Mouse (Mus musculus) hindbrain, embryonic 16.5 days (tissue): ENCODE measurements around the gene Dpp6. TPM values are rescaled to one million over a fixed set of nuclear protein-coding genes. Genes with fewer than 3 reads are reported as not detected.

ENCODE experiments used
- ATAC-seq: fragments of 200-750 bp; cut with Nextera tagmentation; 2 replicates; pipeline ENCODE4 v1.8.0; 2017; ENCODE audit warnings: moderate TSS enrichment, moderate library complexity
- H3K27ac ChIP-seq: fragments of 300-500 bp; sonication (generic); 2 replicates; pipeline ENCODE4 v1.5.1; 2014; ENCODE audit warnings: low read depth, mild to moderate bottlenecking, control low read depth, low read length, moderate library complexity
- H3K27me3 ChIP-seq: fragments of 300-500 bp; sonication (generic); replicated peaks from 2 replicates; pipeline ENCODE4 v1.6.1; 2014; ENCODE audit warnings: low read length; ENCODE audit not compliant: control insufficient read depth, insufficient read depth
- H3K36me3 ChIP-seq: fragments of 300-500 bp; sonication (generic); 2 replicates; pipeline ENCODE4 v1.6.1; 2014; ENCODE audit warnings: mild to moderate bottlenecking, low read length, moderate library complexity, mixed read lengths; ENCODE audit not compliant: control insufficient read depth, insufficient read depth
- H3K4me1 ChIP-seq: fragments of 300-500 bp; sonication (generic); 2 replicates; pipeline ENCODE4 v1.6.1; 2014; ENCODE audit warnings: low read depth, low read length; ENCODE audit not compliant: control insufficient read depth, insufficient read depth
- H3K4me2 ChIP-seq: fragments of 300-500 bp; sonication (generic); 2 replicates; pipeline ENCODE4 v1.6.1; 2014; ENCODE audit warnings: mild to moderate bottlenecking, low read length, control low read depth, moderate library complexity
- H3K4me3 ChIP-seq: fragments of 300-500 bp; sonication (generic); 2 replicates; pipeline ENCODE4 v1.5.1; 2014; ENCODE audit warnings: mild to moderate bottlenecking, low read length, control low read depth, moderate library complexity
- H3K9ac ChIP-seq: fragments of 300-500 bp; sonication (generic); 2 replicates; pipeline ENCODE4 v1.6.1; 2014; ENCODE audit warnings: low read depth, mild to moderate bottlenecking, control low read depth, low read length, moderate library complexity
- H3K9me3 ChIP-seq: fragments of 300-500 bp; sonication (generic); 2 replicates; pipeline ENCODE4 v1.6.1; 2014; ENCODE audit warnings: mild to moderate bottlenecking, low read length, moderate library complexity; ENCODE audit not compliant: control insufficient read depth
- WGBS: fragments of 180-500 bp; shearing (Covaris S2); extraction: QIAGEN DNeasy Blood & Tissue Kit; methylation state at CpG from one replicate; pipeline ENCODE4 v1.1.7; 2014; 5-methylcytosine and 5-hydroxymethylcytosine counted together
- polyA plus RNA-seq: library from polyadenylated mRNA; unstranded; fragments of >200 nt; fragmentation: Nextera tagmentation; extraction: Ambion mirVana; gene quantifications from 2 replicates; pipeline ENCODE4 v1.2.1, GENCODE M21; 2015

The Dpp6 gene
- polyA plus RNA-seq, 1 experiment from 2014 or later = 97.0 TPM

DNA sequence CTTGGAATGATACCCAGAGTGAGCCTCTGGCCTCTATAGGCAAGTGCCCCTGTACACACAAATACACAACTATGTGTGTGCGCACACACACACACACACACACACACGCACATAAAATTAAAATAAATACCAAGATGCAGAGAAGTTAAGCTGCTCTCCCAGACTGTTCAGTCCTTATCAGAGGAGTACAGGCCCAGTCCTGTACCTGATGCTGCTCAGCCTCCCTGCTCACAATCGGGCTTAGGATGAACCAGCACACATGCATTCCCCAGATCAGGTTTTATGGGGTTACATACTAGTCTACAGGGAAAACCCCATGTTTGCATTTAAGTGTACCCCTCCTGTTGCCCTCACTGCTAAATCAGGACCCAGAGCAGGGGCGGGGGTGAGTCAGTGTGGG lies 847.1 kb downstream of the Dpp6 start:
- Histone ChIP-seq H3K9ac (no peak overlapping the region), H3K9me3 (no peaks in the 10 kb centered on the region), H3K36me3 (peaks cover 7% of the 10 kb centered on the region), H3K27me3 (no peaks in the 10 kb centered on the region), H3K27ac (no peak overlapping the region), H3K4me3 (no peak overlapping the region), H3K4me2 (no peak overlapping the region), H3K4me1 (no peaks in the 10 kb centered on the region)
- ATAC-seq = no peak
- 93% methylated on average over 4 of the region's 4 CpGs for WGBS

DNA sequence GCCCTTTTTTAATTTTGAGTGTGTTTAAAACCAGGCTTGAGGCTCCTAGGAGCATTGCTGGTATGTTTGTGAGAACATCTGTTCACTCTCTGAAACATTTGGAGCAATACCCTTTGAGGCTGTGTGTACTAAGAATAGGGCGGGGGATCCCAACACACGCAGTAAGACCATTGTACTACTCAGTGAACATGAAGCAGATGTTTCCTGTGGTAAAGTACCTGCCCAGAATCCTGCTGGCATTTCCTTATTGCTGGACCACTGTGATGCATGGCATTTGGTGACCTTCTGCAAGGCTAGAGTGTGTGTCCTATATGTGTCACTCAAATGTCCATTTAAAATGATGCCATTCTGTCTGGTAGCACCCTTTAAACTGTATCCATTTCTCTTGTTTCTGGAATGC lies 854.5 kb downstream of the Dpp6 start:
- 78% methylated on average over 2 of the region's 2 CpGs for WGBS
- peaks cover 16% of the 10 kb centered on the region for H3K36me3 ChIP-seq

DNA sequence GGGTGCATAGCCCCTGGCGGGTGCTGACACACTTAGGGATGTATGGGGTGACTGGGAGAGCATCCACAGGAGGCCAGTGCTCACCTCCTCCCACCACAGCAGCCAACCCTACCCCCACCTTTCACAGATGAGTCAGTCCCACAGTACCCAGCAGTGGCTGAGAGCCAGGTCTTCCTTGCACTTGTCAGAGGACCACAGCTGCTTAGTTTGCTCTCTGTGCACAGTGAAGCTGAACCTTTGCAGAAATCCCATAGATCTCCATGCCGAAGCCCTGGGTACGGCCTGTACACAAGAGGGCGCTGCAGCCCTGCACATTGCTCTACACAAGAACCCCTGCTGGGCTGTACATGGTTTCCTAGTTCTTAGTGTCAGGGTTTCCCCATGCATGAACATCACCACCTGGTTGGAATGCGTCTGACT lies 860.3 kb downstream of the Dpp6 start:
- WGBS = 62% methylated on average over 5 of the region's 5 CpGs
- Histone ChIP-seq H3K9ac (no peak overlapping the region), H3K4me1 (no peaks in the 10 kb centered on the region), H3K27me3 (no peaks in the 10 kb centered on the region), H3K4me3 (no peak overlapping the region), H3K36me3 (peaks cover 13% of the 10 kb centered on the region), H3K4me2 (no peak overlapping the region), H3K27ac (no peak overlapping the region), H3K9me3 (no peaks in the 10 kb centered on the region)
- 0 out of 2 replicates have a peak, but pooled peaks have one; percentile 48 for ATAC-seq

More for the DNA sequence above, 854.5 kb downstream of the Dpp6 start:
- no peak overlapping the region for H3K9ac ChIP-seq
- ATAC-seq = no peak
- no peaks in the 10 kb centered on the region for H3K4me1 ChIP-seq
- H3K9me3 ChIP-seq = no peaks in the 10 kb centered on the region
- H3K4me3 ChIP-seq = no peak overlapping the region
- no peak overlapping the region for H3K4me2 ChIP-seq
- H3K27me3 ChIP-seq = no peaks in the 10 kb centered on the region
- no peak overlapping the region for H3K27ac ChIP-seq

DNA sequence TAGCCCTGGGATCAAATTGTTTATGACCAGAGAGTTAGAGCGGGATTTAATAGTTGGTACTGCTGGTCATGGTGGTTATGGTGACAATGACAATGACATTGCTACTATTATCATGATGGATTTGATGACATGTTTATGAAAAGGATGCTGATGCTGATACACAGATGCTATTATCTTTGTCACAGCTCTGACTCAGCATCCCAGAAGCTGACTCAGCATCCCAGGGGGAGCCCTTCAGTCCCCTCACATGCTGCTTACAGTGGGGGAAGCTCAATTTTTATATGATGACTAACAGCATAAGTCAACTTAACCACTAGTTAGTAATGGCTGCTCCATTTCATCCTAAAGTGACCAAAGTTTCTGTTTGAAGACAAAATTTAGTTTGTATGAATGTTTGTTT lies 862.1 kb downstream of the Dpp6 start:
- no peaks in the 10 kb centered on the region for H3K27me3 ChIP-seq
- WGBS = 85% methylated on average over 1 of the region's 1 CpGs
- H3K4me3 ChIP-seq = no peak overlapping the region
- no peak overlapping the region for H3K27ac ChIP-seq
- no peak for ATAC-seq
- H3K9ac ChIP-seq = no peak overlapping the region
- H3K9me3 ChIP-seq = no peaks in the 10 kb centered on the region
- no peak overlapping the region for H3K4me2 ChIP-seq
- peaks cover 1% of the 10 kb centered on the region; the same call in 1 of the 2 replicates for H3K36me3 ChIP-seq
- no peaks in the 10 kb centered on the region for H3K4me1 ChIP-seq

DNA sequence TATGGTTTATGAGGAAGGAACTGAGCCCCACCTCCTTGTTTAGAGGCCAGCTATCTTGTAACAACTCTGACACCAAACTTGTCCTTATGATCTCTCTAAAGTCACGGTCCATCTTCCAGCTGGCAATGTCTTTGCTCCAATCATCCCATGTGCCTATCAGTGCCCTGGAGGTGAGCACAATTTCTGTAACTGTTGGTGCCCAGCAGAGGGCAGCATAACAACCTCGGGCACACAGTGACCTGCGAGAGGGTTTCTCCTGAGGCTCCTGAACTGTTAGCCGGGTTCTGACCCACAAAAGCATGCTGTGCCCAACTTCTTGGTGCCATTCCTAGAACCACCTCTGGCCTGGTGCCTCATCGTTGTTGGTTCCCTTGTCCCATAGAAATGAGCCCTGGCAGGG lies 863.5 kb downstream of the Dpp6 start:
- H3K27ac ChIP-seq = no peak overlapping the region
- no peaks in the 10 kb centered on the region for H3K9me3 ChIP-seq
- WGBS = 45% methylated on average over 5 of the region's 5 CpGs
- H3K4me3 ChIP-seq = no peak overlapping the region
- no peaks in the 10 kb centered on the region for H3K4me1 ChIP-seq
- no peak for ATAC-seq
- H3K4me2 ChIP-seq = no peak overlapping the region
- H3K9ac ChIP-seq = no peak overlapping the region
- H3K27me3 ChIP-seq = no peaks in the 10 kb centered on the region
- H3K36me3 ChIP-seq = peaks cover 4% of the 10 kb centered on the region; the same call in 1 of the 2 replicates

DNA sequence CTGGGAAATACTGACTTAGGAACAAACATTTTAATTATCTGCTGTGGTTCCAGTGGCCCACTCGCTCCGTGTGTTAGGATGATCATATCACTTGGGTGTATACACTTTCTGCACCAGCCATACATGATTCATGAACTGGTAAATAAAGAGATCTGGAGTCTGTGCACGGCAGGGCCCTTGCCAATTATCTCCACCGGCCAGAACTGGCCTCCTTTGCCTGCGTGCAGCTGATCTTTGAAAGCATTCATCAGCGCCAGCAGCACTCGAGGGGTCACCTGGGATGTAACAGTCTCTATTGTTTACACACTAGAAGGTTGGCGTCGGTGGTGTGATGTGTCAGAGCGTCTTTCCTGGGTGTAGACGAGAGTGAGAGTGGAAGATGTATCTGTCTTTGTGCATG lies 868.2 kb downstream of the Dpp6 start:
- no peaks in the 10 kb centered on the region for H3K4me1 ChIP-seq
- no peak overlapping the region for H3K4me2 ChIP-seq
- no peak overlapping the region for H3K27ac ChIP-seq
- H3K36me3 ChIP-seq = peaks cover 7% of the 10 kb centered on the region; the same call in 1 of the 2 replicates
- WGBS = 37% methylated on average over 11 of the region's 11 CpGs
- 0 out of 2 replicates have a peak, but pooled peaks have one; percentile 38 for ATAC-seq
- H3K4me3 ChIP-seq = no peak overlapping the region
- no peaks in the 10 kb centered on the region for H3K27me3 ChIP-seq
- H3K9me3 ChIP-seq = no peaks in the 10 kb centered on the region
- H3K9ac ChIP-seq = no peak overlapping the region

DNA sequence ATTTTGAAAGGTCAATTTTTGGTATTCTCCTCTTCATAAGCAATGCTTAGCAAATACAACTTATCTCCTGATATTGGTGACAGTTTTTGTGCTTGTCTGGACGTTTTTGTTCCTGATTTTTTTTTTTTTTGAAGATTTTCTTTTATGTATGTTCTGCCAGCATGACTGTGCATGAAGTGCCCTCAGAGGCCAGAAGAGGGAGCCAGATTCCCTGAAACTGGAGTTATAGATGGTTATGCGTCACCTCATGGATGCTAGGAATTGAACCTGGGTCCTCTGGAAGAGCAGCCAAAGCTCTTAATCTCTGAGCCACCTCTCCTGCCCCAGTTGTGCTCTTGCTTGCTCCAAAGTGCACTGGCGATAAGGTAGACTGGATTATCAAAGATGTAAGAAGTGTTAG lies 868.9 kb downstream of the Dpp6 start:
- Histone ChIP-seq H3K4me1 (no peaks in the 10 kb centered on the region), H3K36me3 (peaks cover 7% of the 10 kb centered on the region; the same call in 1 of the 2 replicates), H3K9ac (no peak overlapping the region), H3K27me3 (no peaks in the 10 kb centered on the region), H3K27ac (no peak overlapping the region), H3K4me2 (no peak overlapping the region), H3K9me3 (no peaks in the 10 kb centered on the region), H3K4me3 (no peak overlapping the region)
- ATAC-seq = no peak
- 75% methylated on average over 3 of the region's 3 CpGs for WGBS

DNA sequence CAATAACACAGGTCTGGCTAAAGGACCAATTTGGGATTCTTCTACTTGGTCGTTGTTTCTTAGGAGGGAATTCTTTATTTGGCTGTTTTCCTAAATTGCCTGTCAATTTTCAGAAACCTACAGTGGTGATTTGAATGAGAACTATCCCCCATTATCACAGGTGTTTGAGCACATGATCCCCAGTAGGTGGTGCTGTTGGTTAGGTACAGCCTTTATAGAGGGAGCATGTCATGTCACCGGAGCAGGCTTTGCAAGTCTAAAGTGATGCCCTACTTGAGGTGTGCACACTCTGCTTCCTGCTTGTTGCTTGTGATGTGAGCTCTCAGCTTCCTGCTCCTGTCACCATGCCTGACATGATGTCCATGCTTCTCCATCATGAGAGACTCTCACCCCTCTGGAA lies 870.3 kb downstream of the Dpp6 start:
- no peak overlapping the region for H3K4me2 ChIP-seq

DNA sequence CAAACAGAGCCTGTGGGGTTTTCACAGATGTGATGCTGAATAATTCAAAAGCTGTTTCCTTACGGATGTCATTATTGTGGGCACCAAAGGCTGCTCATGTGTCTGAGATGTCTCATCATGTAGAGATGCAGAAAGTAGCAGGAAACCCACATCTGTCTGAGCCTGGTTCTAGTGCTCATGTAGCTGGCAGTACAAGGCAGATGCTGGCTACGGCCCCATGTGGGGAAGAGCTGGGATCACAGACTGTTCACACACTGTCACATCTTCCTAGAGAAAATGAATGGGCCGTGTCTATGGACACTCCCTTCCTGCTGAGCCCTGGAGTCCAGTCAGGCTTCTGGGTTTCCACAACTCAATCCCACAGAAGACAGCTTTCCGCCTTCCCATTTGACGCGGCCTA lies 885.5 kb downstream of the Dpp6 start:
- H3K36me3 ChIP-seq = no peaks in the 10 kb centered on the region; the same call in 1 of the 2 replicates
- WGBS = 66% methylated on average over 6 of the region's 6 CpGs
- H3K4me1 ChIP-seq = no peaks in the 10 kb centered on the region; the same call in 1 of the 2 replicates
- no peak overlapping the region for H3K27ac ChIP-seq
- no peaks in the 10 kb centered on the region for H3K9me3 ChIP-seq
- peak; percentile 41; the same call in 1 of the 2 replicates for ATAC-seq
- H3K4me3 ChIP-seq = no peak overlapping the region
- H3K27me3 ChIP-seq = no peaks in the 10 kb centered on the region
- no peak overlapping the region for H3K4me2 ChIP-seq
- no peak overlapping the region for H3K9ac ChIP-seq

More for the DNA sequence above, 870.3 kb downstream of the Dpp6 start:
- H3K9ac ChIP-seq = no peak overlapping the region
- no peak for ATAC-seq
- no peak overlapping the region for H3K27ac ChIP-seq
- H3K4me3 ChIP-seq = no peak overlapping the region
- no peaks in the 10 kb centered on the region for H3K4me1 ChIP-seq
- H3K9me3 ChIP-seq = no peaks in the 10 kb centered on the region
- H3K36me3 ChIP-seq = peaks cover 7% of the 10 kb centered on the region; the same call in 1 of the 2 replicates
- 84% methylated on average over 2 of the region's 2 CpGs for WGBS
- no peaks in the 10 kb centered on the region for H3K27me3 ChIP-seq

DNA sequence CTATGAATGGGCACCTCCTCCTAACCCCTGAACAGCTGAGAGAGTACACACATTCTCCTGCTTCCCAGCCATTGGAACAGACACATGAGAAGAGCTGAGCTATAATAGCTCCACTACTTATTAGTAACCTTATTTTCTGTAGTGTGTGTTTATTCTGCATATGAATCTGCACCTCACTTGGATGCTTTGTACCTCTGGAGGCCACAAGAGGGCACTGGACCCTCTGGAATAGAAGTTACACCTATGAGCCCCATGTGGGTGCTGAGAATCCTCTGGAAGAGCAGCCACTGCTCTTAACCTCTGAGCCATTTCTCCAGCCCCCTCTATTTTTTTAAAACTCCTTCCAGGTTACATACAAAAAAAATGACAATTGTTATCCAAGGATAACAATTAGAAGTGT lies 888.0 kb downstream of the Dpp6 start:
- Histone ChIP-seq H3K4me3 (no peak overlapping the region), H3K4me2 (no peak overlapping the region), H3K9me3 (no peaks in the 10 kb centered on the region), H3K9ac (no peak overlapping the region), H3K27ac (no peak overlapping the region), H3K4me1 (no peaks in the 10 kb centered on the region; the same call in 1 of the 2 replicates), H3K27me3 (no peaks in the 10 kb centered on the region), H3K36me3 (peaks cover 5% of the 10 kb centered on the region; the same call in 1 of the 2 replicates)
- no peak for ATAC-seq
